Mouse (Mus musculus) retina, postnatal 1 day (tissue): Measurements from ENCODE around the gene Ctnnbl1.

Source experiments
- DNase-seq: peaks from one replicate; pipeline ENCODE4 v3.0.0-alpha.2; 2012

The Ctnnbl1 gene

GRCm38 (mm10) chr2:157824249-157824648 lies 87.0 kb downstream of the Ctnnbl1 start:
- no peak for DNase-seq

- no peak for DNase-seq
These were observed 92.9 kb downstream of the Ctnnbl1 start for GRCm38 (mm10) chr2:157830101-157830500.

GRCm38 (mm10) chr2:157830620-157831354 lies 93.6 kb downstream of the Ctnnbl1 start:
- DNase-seq: no peak

GRCm38 (mm10) chr2:157837050-157837449 lies 99.8 kb downstream of the Ctnnbl1 start:
- DNase-seq: peak; percentile 78

- DNase-seq: peak; percentile 80
These were observed 101.2 kb downstream of the Ctnnbl1 start for GRCm38 (mm10) chr2:157838206-157838923.

GRCm38 (mm10) chr2:157840641-157841078 lies 103.5 kb downstream of the Ctnnbl1 start:
- no peak for DNase-seq

- DNase-seq: no peak
These were observed 103.9 kb downstream of the Ctnnbl1 start for GRCm38 (mm10) chr2:157841121-157841520.

GRCm38 (mm10) chr2:157844746-157845145 lies 107.5 kb downstream of the Ctnnbl1 start:
- DNase-seq: no peak

GRCm38 (mm10) chr2:157845831-157846230 lies 108.6 kb downstream of the Ctnnbl1 start:
- DNase-seq: no peak

- no peak for DNase-seq
These were observed 115.9 kb downstream of the Ctnnbl1 start for GRCm38 (mm10) chr2:157853135-157853534.

- DNase-seq: no peak
These were observed 118.6 kb downstream of the Ctnnbl1 start for GRCm38 (mm10) chr2:157855814-157856213.

- DNase-seq: no peak
These were observed 120.3 kb downstream of the Ctnnbl1 start for GRCm38 (mm10) chr2:157857496-157857895.

- no peak for DNase-seq
These were observed 121.1 kb downstream of the Ctnnbl1 start for GRCm38 (mm10) chr2:157858317-157858716.

GRCm38 (mm10) chr2:157859046-157859701 lies 122.0 kb downstream of the Ctnnbl1 start:
- DNase-seq: no peak

GRCm38 (mm10) chr2:157861273-157861944 lies 124.2 kb downstream of the Ctnnbl1 start:
- DNase-seq: no peak

GRCm38 (mm10) chr2:157862306-157862705 lies 125.1 kb downstream of the Ctnnbl1 start:
- DNase-seq: no peak

GRCm38 (mm10) chr2:157867126-157867525 lies 129.9 kb downstream of the Ctnnbl1 start:
- no peak for DNase-seq

- no peak for DNase-seq
These were observed 133.0 kb downstream of the Ctnnbl1 start for GRCm38 (mm10) chr2:157870247-157870646.

GRCm38 (mm10) chr2:157873223-157873622 lies 136.0 kb downstream of the Ctnnbl1 start:
- no peak for DNase-seq

GRCm38 (mm10) chr2:157873691-157874090 lies 136.5 kb downstream of the Ctnnbl1 start:
- DNase-seq: no peak

GRCm38 (mm10) chr2:157875111-157875510 lies 137.9 kb downstream of the Ctnnbl1 start:
- DNase-seq: no peak

GRCm38 (mm10) chr2:157877394-157877793 lies 140.2 kb downstream of the Ctnnbl1 start:
- no peak for DNase-seq

- no peak for DNase-seq
These were observed 140.8 kb downstream of the Ctnnbl1 start for GRCm38 (mm10) chr2:157877967-157878366.
